ENCODE assay signal across 22 mouse cellular contexts in the genomic region with DNA sequence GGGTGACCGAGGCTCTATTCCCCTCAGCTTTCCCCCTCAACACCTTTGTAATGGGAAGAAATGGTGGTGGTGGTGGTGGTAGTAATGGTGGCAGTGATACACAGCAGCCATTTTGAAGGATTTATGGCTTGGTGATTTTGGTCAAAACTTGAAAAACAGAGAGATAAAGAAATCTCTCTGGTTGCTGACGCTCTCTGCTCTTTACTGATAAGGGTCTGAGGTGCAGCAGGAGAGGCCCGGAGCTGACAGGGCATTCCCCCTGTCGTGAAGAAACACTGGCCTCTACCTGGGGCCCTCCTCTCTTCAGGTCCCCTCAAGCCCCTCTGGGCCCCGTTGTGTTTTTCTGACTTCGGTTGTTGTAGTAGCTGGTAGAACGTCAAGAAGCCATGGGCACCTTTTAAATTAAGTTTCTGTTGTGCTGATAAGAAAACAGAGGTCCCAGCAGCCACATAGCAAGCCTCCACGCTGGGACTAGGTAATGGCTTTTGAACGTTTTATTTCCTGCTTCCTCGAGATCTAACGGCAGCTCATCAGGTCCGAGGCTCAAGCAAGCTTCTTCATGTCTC. TPM values are rescaled to one million over a fixed set of nuclear protein-coding genes. Genes with fewer than 3 reads are reported as not detected.
DNase-seq lines count a peak whose midpoint lies in the region; ATAC-seq lines count a peak whose summit lies in the region.
"Had no signal": no experiment of that assay in that cellular context is flagged by ENCODE, and none has a peak within 500 bp of the region (broad histone marks: within the 10 kb centered on the region; RNA-seq: fewer than 3 reads in every experiment).

No protein-coding gene starts in this region.

- ATAC-seq in forebrain, embryonic 11.5 days (replicated peaks; ENCODE audit: low FRiP score): no peak
- ATAC-seq in liver, embryonic 16.5 days (ENCODE audit: low read depth): no peak
- ATAC-seq: forebrain, embryonic 14.5 days had no signal

- H3K27me3 ChIP-seq in forebrain, embryonic 10.5 days (ENCODE audit: poor library complexity, severe bottlenecking): peaks cover 4% of the 10 kb centered on the region; the same call in 1 of the 2 replicates
- no peaks in the 10 kb centered on the region for H3K27me3 ChIP-seq in forebrain, embryonic 11.5 days (ENCODE audit: control insufficient read depth, insufficient read depth, low read length)
- no peaks in the 10 kb centered on the region for H3K27me3 ChIP-seq in liver, embryonic 16.5 days (ENCODE audit: control insufficient read depth, insufficient read depth, low read depth, low read length)
- H3K27me3 ChIP-seq: embryonic facial prominence, embryonic 13.5 days; neural tube, embryonic 15.5 days had no signal

- no peaks in the 10 kb centered on the region for H3K36me3 ChIP-seq in forebrain, embryonic 10.5 days (replicated peaks)
- no peaks in the 10 kb centered on the region for H3K36me3 ChIP-seq in forebrain, embryonic 11.5 days (ENCODE audit: control insufficient read depth, insufficient read depth, low read length)
- no peaks in the 10 kb centered on the region for H3K36me3 ChIP-seq in liver, embryonic 16.5 days (ENCODE audit: control insufficient read depth, insufficient read depth)
- H3K36me3 ChIP-seq: embryonic facial prominence, embryonic 13.5 days; limb, embryonic 10.5 days; midbrain, embryonic 12.5 days; neural tube, embryonic 15.5 days had no signal

- H3K27ac ChIP-seq in forebrain, embryonic 10.5 days: 0 out of 2 replicates have a peak overlapping the region, but pooled peaks have one; percentile 87
- no peak overlapping the region for H3K27ac ChIP-seq in forebrain, embryonic 11.5 days (ENCODE audit: low read depth, low read length)
- no peak overlapping the region for H3K27ac ChIP-seq in liver, embryonic 16.5 days (ENCODE audit: low read length)
- H3K27ac ChIP-seq: embryonic facial prominence, embryonic 13.5 days; limb, embryonic 10.5 days; midbrain, embryonic 12.5 days; neural tube, embryonic 15.5 days had no signal

- H3K4me3 ChIP-seq in forebrain, embryonic 10.5 days: no peak overlapping the region
- no peak overlapping the region for H3K4me3 ChIP-seq in forebrain, embryonic 11.5 days (ENCODE audit: low read depth, low read length)
- no peak overlapping the region for H3K4me3 ChIP-seq in liver, embryonic 16.5 days (ENCODE audit: low read depth, low read length)
- H3K4me3 ChIP-seq: embryonic facial prominence, embryonic 13.5 days; erythroblast, embryonic 14.5 days; limb, embryonic 10.5 days; midbrain, embryonic 12.5 days; neural tube, embryonic 15.5 days had no signal

- H3K9ac ChIP-seq in forebrain, embryonic 11.5 days (ENCODE audit: low read length): no peak overlapping the region
- no peak overlapping the region for H3K9ac ChIP-seq in liver, embryonic 16.5 days (ENCODE audit: low read depth, low read length)
- H3K9ac ChIP-seq: embryonic facial prominence, embryonic 13.5 days; midbrain, embryonic 12.5 days; neural tube, embryonic 15.5 days had no signal

- intact Hi-C loops in left cerebral cortex, postnatal 25 days (cut with DNase I): loop anchor here (5.0 to 10.0 kb wide), 2 partner anchors 134 to 181 kb away; a partner anchor contains a TSS

- H3K4me2 ChIP-seq in forebrain, embryonic 11.5 days (ENCODE audit: low read depth, low read length, severe bottlenecking): no peak overlapping the region
- H3K4me2 ChIP-seq in liver, embryonic 16.5 days (ENCODE audit: low read depth, low read length): 0 out of 2 replicates have a peak overlapping the region, but pooled peaks have one; percentile 6
- H3K4me2 ChIP-seq: embryonic facial prominence, embryonic 13.5 days; heart, embryonic 11.5 days; midbrain, embryonic 12.5 days; neural tube, embryonic 15.5 days had no signal

- H3K4me1 ChIP-seq in forebrain, embryonic 10.5 days: peaks cover 23% of the 10 kb centered on the region
- H3K4me1 ChIP-seq in forebrain, embryonic 11.5 days (replicated peaks; ENCODE audit: control insufficient read depth, insufficient read depth, low read length): peaks cover 7% of the 10 kb centered on the region; the same call in 1 of the 2 replicates
- peaks cover 10% of the 10 kb centered on the region for H3K4me1 ChIP-seq in liver, embryonic 16.5 days (ENCODE audit: control insufficient read depth, low read depth, low read length)

- no peaks in the 10 kb centered on the region for H3K9me3 ChIP-seq in forebrain, embryonic 10.5 days
- H3K9me3 ChIP-seq in forebrain, embryonic 11.5 days (ENCODE audit: control insufficient read depth, low read length): no peaks in the 10 kb centered on the region
- H3K9me3 ChIP-seq in liver, embryonic 16.5 days (replicated peaks; ENCODE audit: control insufficient read depth, low read length): no peaks in the 10 kb centered on the region
- H3K9me3 ChIP-seq: embryonic facial prominence, embryonic 13.5 days; limb, embryonic 10.5 days; midbrain, embryonic 12.5 days; neural tube, embryonic 15.5 days had no signal

- DNase-seq in forebrain, embryonic 10.5 days (ENCODE audit: extremely low spot score, low spot score): no peak
- DNase-seq in forebrain, embryonic 11.5 days (ENCODE audit: low spot score): no peak
- peak; percentile 47 for DNase-seq in c-Kit-positive CD71-positive TER-119-negative erythroid progenitor cells, embryonic 14.5 days (ENCODE audit: low read depth)
- DNase-seq in liver: peak; percentile 25
- DNase-seq in left cerebral cortex, postnatal 25 days (ENCODE audit: low spot score in 2 of 2): no peak
- DNase-seq in gastrocnemius, adult 18-20 months (ENCODE audit: low spot score): no peak
- no peak for DNase-seq in embryo, embryonic 11 days
- DNase-seq: cerebellum, adult 2 months; cerebellum, postnatal 25 days; kidney, adult 8-10 months; kidney, postnatal 10 days; lung, postnatal 10 days; right cerebral cortex, adult 18-20 months; right cerebral cortex, postnatal 4 days had no signal

- WGBS in forebrain, embryonic 10.5 days: 81% methylated on average over 12 of the region's 12 CpGs
- WGBS in forebrain, embryonic 11.5 days: 86% methylated on average over 12 of the region's 12 CpGs
- whole genome bisulfite sequencing in liver, embryonic 16.5 days (ENCODE audit: insufficient replicate concordance): 28% methylated on average over 12 of the region's 12 CpGs

RNA-seq across cellular contexts. Expression of a gene that starts 12.5 kb away (rescaled TPM):
- polyA plus RNA-seq in forebrain, embryonic 10.5 days (2016; fragmentation: Nextera tagmentation; extraction: Ambion mirVana): 254 and 258 TPM in 2 replicates
- 249 and 271 TPM in 2 replicates for polyA plus RNA-seq in forebrain, embryonic 11.5 days (2014; fragmentation: Nextera tagmentation; extraction: Ambion mirVana)
- 110 and 114 TPM in 2 replicates for polyA plus RNA-seq in liver, embryonic 16.5 days (2015; fragmentation: Nextera tagmentation; extraction: Ambion mirVana)
- total RNA-seq in left cerebral cortex, postnatal 25 days (2021): 100 to 1,000 TPM; 235 to 237 TPM
- 10 to 100 TPM; 77.0 to 84.0 TPM for total RNA-seq in gastrocnemius, adult 18-20 months (2021)

RNA-seq across cellular contexts. Expression of a gene that starts 42.8 kb away (rescaled TPM):
- 14.6 and 15.5 TPM in 2 replicates for polyA plus RNA-seq in forebrain, embryonic 10.5 days (2016; fragmentation: Nextera tagmentation; extraction: Ambion mirVana)
- 28.0 and 33.4 TPM in 2 replicates for polyA plus RNA-seq in forebrain, embryonic 11.5 days (2014; fragmentation: Nextera tagmentation; extraction: Ambion mirVana)
- polyA plus RNA-seq in liver, embryonic 16.5 days (2015; fragmentation: Nextera tagmentation; extraction: Ambion mirVana): 163 and 188 TPM in 2 replicates
- 10 to 100 TPM; 63.5 to 75.4 TPM for total RNA-seq in left cerebral cortex, postnatal 25 days (2021)
- 100 to 1,000 TPM; 526 to 574 TPM for total RNA-seq in gastrocnemius, adult 18-20 months (2021)

Comparison
In these comparisons a context has a peak if more than half of its experiments do, and no peak if none do; other contexts are left out.
1. DNase-seq: peak in c-Kit-positive CD71-positive TER-119-negative erythroid progenitor cells, embryonic 14.5 days (single experiment) and liver (single experiment); none in forebrain, embryonic 10.5 days (single experiment), forebrain, embryonic 11.5 days (single experiment), left cerebral cortex, postnatal 25 days (0 of 2), gastrocnemius, adult 18-20 months (single experiment) and embryo, embryonic 11 days (single experiment).